Mouse (Mus musculus) forebrain, embryonic 14.5 days (tissue): ENCODE measurements around the gene Gm20532. TPM values are rescaled to one million over a fixed set of nuclear protein-coding genes. Genes with fewer than 3 reads are reported as not detected.

Source experiments
- ATAC-seq: fragments of 200-750 bp; cut with Nextera tagmentation; 2 replicates; pipeline ENCODE4 v1.8.0; 2017; ENCODE audit warnings: mild to moderate bottlenecking, moderate library complexity
- DNase-seq: peaks from one replicate; pipeline ENCODE4 v3.0.0-alpha.2; 2015; ENCODE audit warnings: low spot score
- H3K27ac ChIP-seq: fragments of 300-500 bp; sonication (generic); 2 replicates; pipeline ENCODE4 v1.5.1; 2014; ENCODE audit warnings: low read depth, mild to moderate bottlenecking, control low read depth, low read length, moderate library complexity
- H3K27me3 ChIP-seq: fragments of 300-500 bp; sonication (generic); replicated peaks from 2 replicates; pipeline ENCODE4 v1.6.1; 2014; ENCODE audit warnings: low read length, control low read depth, mixed read lengths; ENCODE audit not compliant: control insufficient read depth, insufficient read depth
- H3K36me3 ChIP-seq: fragments of 300-500 bp; sonication (generic); 2 replicates; pipeline ENCODE4 v1.6.1; 2014; ENCODE audit warnings: low read length, control low read depth; ENCODE audit not compliant: control insufficient read depth, insufficient read depth
- H3K4me1 ChIP-seq: fragments of 300-500 bp; sonication (generic); 2 replicates; pipeline ENCODE4 v1.6.1; 2014; ENCODE audit warnings: antibody characterized with exemption, low read length, control low read depth; ENCODE audit not compliant: control insufficient read depth, insufficient read depth
- H3K4me2 ChIP-seq: fragments of 300-500 bp; sonication (generic); 2 replicates; pipeline ENCODE4 v1.6.1; 2014; ENCODE audit warnings: mild to moderate bottlenecking, control low read depth, low read length
- H3K4me3 ChIP-seq: fragments of 300-500 bp; sonication (generic); 2 replicates; pipeline ENCODE4 v1.5.1; 2014; ENCODE audit warnings: low read depth, low read length, control low read depth
- H3K9ac ChIP-seq: fragments of 300-500 bp; sonication (generic); 2 replicates; pipeline ENCODE4 v1.6.1; 2014; ENCODE audit warnings: mild to moderate bottlenecking, low read length, control low read depth, moderate library complexity
- H3K9me3 ChIP-seq: fragments of 300-500 bp; sonication (generic); replicated peaks from 2 replicates; pipeline ENCODE4 v1.6.1; 2016; ENCODE audit warnings: low read length, control low read depth, mixed read lengths; ENCODE audit not compliant: control insufficient read depth
- WGBS: fragments of 180-500 bp; shearing (Covaris S2); extraction: QIAGEN DNeasy Blood & Tissue Kit; methylation state at CpG from one replicate; pipeline ENCODE4 v1.1.7; 2014; 5-methylcytosine and 5-hydroxymethylcytosine counted together
- polyA plus RNA-seq: library from polyadenylated mRNA; unstranded; fragments of >200 nt; fragmentation: Nextera tagmentation; extraction: Ambion mirVana; gene quantifications from 2 replicates; pipeline ENCODE4 v1.2.1, GENCODE M21; 2014

Gm20532 gene
- polyA plus RNA-seq, 1 experiment from 2014 or later: not detected

DNA sequence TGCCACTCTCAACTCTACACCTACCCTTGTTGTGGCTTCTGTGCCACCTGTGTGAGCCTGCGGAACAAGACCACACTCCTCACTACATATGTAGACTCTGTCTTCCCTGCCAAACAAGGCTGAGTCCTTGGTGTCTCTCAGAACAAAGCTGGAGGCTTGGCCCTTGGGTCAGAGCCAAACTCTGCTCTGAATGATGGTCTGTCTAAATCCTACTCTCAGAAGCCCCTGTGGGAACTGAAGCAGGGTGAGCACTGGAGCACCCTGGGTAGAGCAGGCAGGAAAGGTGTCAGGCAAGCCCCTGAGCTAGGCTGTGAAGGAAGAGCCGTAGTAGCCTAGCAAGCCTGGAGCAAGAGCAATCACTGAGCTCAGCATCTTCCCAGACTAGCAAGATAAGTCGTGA lies 36.2 kb upstream of the Gm20532 start:
- Histone ChIP-seq H3K4me2 (no peak overlapping the region), H3K9me3 (no peaks in the 10 kb centered on the region), H3K27ac (no peak overlapping the region), H3K9ac (no peak overlapping the region), H3K4me3 (no peak overlapping the region), H3K27me3 (no peaks in the 10 kb centered on the region), H3K36me3 (no peaks in the 10 kb centered on the region), H3K4me1 (peaks cover 6% of the 10 kb centered on the region; the same call in 1 of the 2 replicates)
- no peak for DNase-seq
- no peak for ATAC-seq
- 78% methylated on average over 3 of the region's 3 CpGs for WGBS

DNA sequence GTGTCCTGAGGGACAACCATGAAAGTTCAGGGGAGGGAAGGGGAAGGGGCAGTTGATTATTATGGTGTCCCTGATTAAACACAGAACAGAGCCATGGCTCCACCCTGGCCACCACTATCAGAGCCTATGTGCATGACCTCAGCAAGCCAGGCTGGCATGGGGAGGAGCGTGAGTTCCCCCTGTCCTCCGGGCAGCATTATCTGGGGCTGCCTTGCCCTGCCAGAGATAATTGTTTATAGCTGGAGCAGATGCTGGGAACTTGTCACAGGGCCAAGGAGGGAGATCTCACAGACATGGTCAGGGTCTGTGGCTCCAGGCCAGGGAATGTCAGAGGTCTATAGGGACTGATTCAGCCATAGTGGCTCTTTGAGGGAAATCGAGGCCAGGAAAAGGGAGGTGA lies 35.7 kb upstream of the Gm20532 start:
- no peak overlapping the region for H3K4me2 ChIP-seq
- H3K27ac ChIP-seq: no peak overlapping the region
- 64% methylated on average over 3 of the region's 3 CpGs for WGBS
- DNase-seq: no peak
- no peaks in the 10 kb centered on the region for H3K36me3 ChIP-seq
- peaks cover 6% of the 10 kb centered on the region; the same call in 1 of the 2 replicates for H3K4me1 ChIP-seq
- H3K27me3 ChIP-seq: no peaks in the 10 kb centered on the region
- H3K9me3 ChIP-seq: no peaks in the 10 kb centered on the region
- H3K4me3 ChIP-seq: no peak overlapping the region
- no peak for ATAC-seq
- H3K9ac ChIP-seq: no peak overlapping the region

DNA sequence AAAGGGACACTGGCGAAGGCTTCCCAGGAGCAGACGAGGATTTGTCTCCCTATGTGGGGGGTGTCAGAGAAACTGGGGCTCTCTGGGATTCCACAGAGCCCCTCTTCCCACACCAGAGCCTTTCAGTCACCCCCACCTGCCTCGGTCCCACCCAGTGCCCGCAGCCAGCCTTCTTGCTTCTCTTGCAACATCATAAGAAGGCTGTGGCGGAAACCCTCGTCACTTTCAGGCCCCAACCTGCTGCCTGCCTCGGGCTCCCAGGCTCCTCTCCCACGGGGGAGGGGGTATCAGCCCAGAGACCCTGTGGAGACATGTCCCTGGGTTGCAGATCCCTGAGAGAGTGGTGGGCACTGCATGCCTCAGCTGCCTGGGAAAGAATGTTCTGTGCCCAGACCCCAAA lies 35.0 kb upstream of the Gm20532 start:
- no peak overlapping the region for H3K27ac ChIP-seq
- no peaks in the 10 kb centered on the region for H3K27me3 ChIP-seq
- ATAC-seq: no peak
- H3K4me2 ChIP-seq: no peak overlapping the region
- no peak overlapping the region for H3K4me3 ChIP-seq
- H3K9ac ChIP-seq: no peak overlapping the region
- WGBS: 71% methylated on average over 8 of the region's 8 CpGs
- H3K9me3 ChIP-seq: no peaks in the 10 kb centered on the region
- H3K4me1 ChIP-seq: peaks cover 6% of the 10 kb centered on the region; the same call in 1 of the 2 replicates
- no peaks in the 10 kb centered on the region for H3K36me3 ChIP-seq
- no peak for DNase-seq

DNA sequence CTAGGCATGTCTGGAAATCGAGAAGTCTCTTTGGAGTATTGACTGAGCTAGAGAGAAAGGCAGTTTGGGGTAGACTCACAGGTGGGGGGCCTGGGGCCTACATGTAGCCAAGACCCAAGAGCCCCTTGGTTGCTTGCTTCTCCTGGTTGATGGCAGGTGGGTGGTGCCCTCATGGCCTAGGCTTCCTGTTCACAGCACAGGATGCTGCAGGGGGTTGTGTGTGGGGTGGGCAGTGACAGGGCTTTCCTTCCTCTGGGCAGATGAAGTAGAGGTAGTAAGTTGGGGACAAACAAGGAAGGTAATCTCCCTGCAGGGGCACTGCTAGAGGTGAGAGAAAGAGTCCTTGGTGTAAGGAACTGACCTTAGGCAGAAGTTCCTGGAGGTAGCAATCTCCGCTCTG lies 34.4 kb upstream of the Gm20532 start:
- no peak overlapping the region for H3K4me3 ChIP-seq
- no peaks in the 10 kb centered on the region for H3K27me3 ChIP-seq
- no peaks in the 10 kb centered on the region for H3K36me3 ChIP-seq
- DNase-seq: no peak
- H3K4me1 ChIP-seq: peaks cover 6% of the 10 kb centered on the region; the same call in 1 of the 2 replicates
- H3K4me2 ChIP-seq: no peak overlapping the region
- no peak for ATAC-seq
- H3K9ac ChIP-seq: no peak overlapping the region
- H3K9me3 ChIP-seq: no peaks in the 10 kb centered on the region
- H3K27ac ChIP-seq: no peak overlapping the region
- 91% methylated on average over 2 of the region's 2 CpGs for WGBS

DNA sequence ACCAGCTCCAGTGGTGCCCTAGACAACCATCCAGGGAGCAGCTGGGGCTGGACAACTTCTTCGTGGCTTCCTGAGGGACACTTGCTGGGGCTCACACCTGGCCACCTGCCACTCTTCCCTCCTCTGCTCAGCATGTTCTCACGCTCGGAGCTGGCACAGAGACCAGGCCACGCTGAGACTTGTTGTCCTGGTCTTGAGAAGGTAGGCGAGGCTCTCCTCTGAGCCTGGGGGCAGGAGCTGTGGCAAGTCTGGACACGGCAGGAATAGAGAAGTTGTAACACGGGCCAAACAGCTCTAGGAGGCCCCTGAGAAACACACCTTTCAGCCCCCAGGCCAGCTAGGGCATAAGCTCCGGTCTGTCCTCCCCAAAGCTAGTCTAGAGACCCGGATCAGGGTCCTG lies 32.5 kb upstream of the Gm20532 start:
- no peak overlapping the region for H3K4me3 ChIP-seq

DNA sequence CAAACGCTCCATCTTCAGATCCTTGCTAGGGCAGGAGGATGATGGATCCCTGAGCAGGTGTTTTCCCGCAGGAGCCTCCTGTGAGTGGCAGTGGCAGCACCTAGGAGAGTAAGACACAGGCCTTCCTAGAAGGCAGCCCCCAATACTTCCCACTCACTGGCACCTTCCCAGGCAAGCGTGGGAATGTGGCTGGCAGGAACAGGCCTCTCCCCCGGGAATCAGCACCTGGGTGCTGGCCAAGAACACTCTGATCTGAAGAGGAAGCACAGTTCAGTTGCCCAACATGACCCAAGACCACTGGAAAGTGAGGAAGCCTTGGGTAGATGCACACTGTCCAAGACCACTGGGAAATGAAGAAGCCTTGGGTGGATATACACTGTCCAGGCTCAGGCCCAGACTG lies 31.4 kb upstream of the Gm20532 start:
- 75% methylated on average over 4 of the region's 4 CpGs for WGBS
- H3K4me1 ChIP-seq: 0 out of 2 replicates have a peak, but pooled peaks cover 4% of the 10 kb centered on the region
- no peak overlapping the region for H3K27ac ChIP-seq
- H3K4me3 ChIP-seq: no peak overlapping the region
- H3K36me3 ChIP-seq: no peaks in the 10 kb centered on the region
- no peaks in the 10 kb centered on the region for H3K27me3 ChIP-seq
- no peak overlapping the region for H3K9ac ChIP-seq
- DNase-seq: no peak
- H3K4me2 ChIP-seq: no peak overlapping the region
- no peaks in the 10 kb centered on the region for H3K9me3 ChIP-seq
- no peak for ATAC-seq

More for the DNA sequence above, 32.5 kb upstream of the Gm20532 start:
- DNase-seq (no peak), ATAC-seq (no peak)
- no peak overlapping the region for H3K4me2 ChIP-seq
- H3K9ac ChIP-seq: no peak overlapping the region
- H3K9me3 ChIP-seq: no peaks in the 10 kb centered on the region
- H3K27me3 ChIP-seq: no peaks in the 10 kb centered on the region
- H3K36me3 ChIP-seq: no peaks in the 10 kb centered on the region
- no peak overlapping the region for H3K27ac ChIP-seq
- 0 out of 2 replicates have a peak, but pooled peaks cover 6% of the 10 kb centered on the region for H3K4me1 ChIP-seq
- WGBS: 80% methylated on average over 9 of the region's 9 CpGs

DNA sequence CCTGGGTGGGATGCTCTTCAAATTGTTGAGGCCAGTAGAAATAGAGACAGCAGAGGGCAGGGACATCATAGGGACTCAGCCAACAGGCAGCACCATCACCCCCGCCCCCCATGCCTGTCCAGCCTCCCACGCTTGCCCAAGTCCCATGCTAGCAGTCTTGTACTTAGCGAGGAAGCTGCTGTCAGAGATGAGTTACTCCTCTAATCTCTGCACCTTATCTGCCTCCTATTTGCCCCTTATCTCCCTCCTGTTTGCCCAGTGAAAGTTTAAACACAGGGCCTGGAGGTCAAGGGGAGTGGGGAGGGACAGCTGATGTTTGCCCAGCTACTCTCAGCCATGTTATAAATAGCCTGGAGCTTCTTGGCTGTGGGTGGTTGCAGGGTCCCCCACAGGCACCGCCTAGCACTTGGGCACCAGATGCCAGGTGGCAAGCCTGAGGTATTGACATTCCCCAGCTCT lies 29.9 kb upstream of the Gm20532 start:
- H3K4me3 ChIP-seq: no peak overlapping the region
- no peak overlapping the region for H3K9ac ChIP-seq
- no peaks in the 10 kb centered on the region for H3K36me3 ChIP-seq
- WGBS: 81% methylated on average over 4 of the region's 4 CpGs
- ATAC-seq: no peak
- no peak overlapping the region for H3K27ac ChIP-seq
- no peak overlapping the region for H3K4me2 ChIP-seq
- H3K4me1 ChIP-seq: no peaks in the 10 kb centered on the region
- no peaks in the 10 kb centered on the region for H3K9me3 ChIP-seq
- no peaks in the 10 kb centered on the region for H3K27me3 ChIP-seq
- no peak for DNase-seq

DNA sequence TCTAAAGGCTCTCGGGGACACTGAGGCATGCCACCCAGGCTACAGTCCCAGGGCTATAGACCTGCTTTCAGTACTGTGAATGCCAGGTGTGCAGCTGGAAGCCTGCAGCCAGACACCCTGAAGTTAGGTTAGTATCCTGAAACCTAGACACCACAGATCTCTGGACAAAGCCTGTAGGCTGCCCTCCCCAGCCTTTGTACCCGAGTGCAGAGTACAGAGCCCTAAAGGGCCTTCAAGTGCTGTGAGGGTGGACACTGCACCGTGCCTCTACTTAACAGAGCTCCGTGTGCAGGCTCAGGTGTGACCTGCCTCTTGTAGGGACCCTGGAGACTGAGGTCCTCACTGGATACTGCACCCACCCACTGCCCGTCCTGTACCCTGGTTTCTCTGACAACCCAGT lies 25.9 kb upstream of the Gm20532 start:
- Histone ChIP-seq H3K4me2 (no peak overlapping the region), H3K9me3 (no peaks in the 10 kb centered on the region), H3K27me3 (no peaks in the 10 kb centered on the region), H3K36me3 (no peaks in the 10 kb centered on the region), H3K4me1 (no peaks in the 10 kb centered on the region), H3K9ac (no peak overlapping the region), H3K4me3 (no peak overlapping the region), H3K27ac (no peak overlapping the region)
- ATAC-seq: no peak
- WGBS: 79% methylated on average over 5 of the region's 5 CpGs
- DNase-seq: no peak

DNA sequence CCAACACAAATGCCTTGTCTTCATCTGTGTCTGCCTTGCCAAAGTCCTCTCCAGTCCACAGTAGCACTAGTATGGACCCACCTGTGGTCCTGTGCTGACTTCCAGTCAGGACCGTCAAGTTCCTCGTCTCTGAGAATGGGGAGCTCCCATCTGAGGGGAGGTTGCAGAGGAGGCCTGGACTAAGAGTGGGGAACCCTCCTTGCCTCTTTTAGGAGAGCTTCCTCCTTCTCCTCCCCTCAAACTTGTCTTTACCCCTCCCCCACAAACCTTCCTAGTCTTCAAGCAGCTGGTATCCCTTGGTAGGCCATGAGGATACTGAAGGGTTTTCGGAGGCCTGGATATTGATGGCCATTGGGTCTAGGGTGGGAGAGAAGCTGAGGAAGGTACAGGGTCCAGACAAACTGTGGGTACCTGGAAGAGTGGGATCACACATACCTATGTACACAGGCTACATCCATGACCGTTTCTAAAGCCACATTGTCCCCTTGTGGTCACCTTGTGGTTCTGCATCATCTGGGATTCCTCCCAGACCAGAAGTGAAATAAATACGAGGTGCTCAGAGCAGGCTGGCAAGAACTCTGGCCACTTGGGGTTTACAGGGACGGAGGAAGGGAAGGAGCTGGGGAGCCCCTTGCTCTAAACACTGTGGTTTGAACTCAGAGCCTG lies 25.0 kb upstream of the Gm20532 start:
- peak; percentile 78 for DNase-seq
- ATAC-seq: peak; percentile 85
- Histone ChIP-seq H3K4me3 (no peak overlapping the region), H3K9ac (no peak overlapping the region), H3K4me2 (no peak overlapping the region), H3K27me3 (no peaks in the 10 kb centered on the region), H3K9me3 (no peaks in the 10 kb centered on the region), H3K4me1 (no peaks in the 10 kb centered on the region), H3K36me3 (no peaks in the 10 kb centered on the region), H3K27ac (no peak overlapping the region)
- WGBS: 36% methylated on average over 6 of the region's 6 CpGs
